Mouse (Mus musculus): ENCODE results near the gene St14. TPM values are rescaled to one million over a fixed set of nuclear protein-coding genes. Genes with fewer than 3 reads are reported as not detected.

St14 gene
- total RNA-seq, 1 experiment: 44.3 TPM

- no peak for DNase-seq (ENCODE audit: low read depth, low spot score)
- in situ Hi-C loops (cut with MboI; ENCODE audit: low sequenced_read_pairs in 2 of 2, unreplicated experiment in 2 of 2): no loop called here
- TF ChIP-seq ZC3H11A (IDR thresholded peaks at IDR 0.05; ENCODE audit: borderline replicate concordance, low read depth, low read length): no peak
- TF ChIP-seq CHD2 (IDR thresholded peaks at IDR 0.05; ENCODE audit: low read depth, low read length): no peak
- no peak for TF ChIP-seq MAFK (IDR thresholded peaks at IDR 0.05; ENCODE audit: insufficient read depth, low read depth, low read length)
Measured at GRCm38 (mm10) chr9:31115586-31115985, 16.1 kb downstream of the St14 start.

GRCm38 (mm10) chr9:31108464-31108863, 23.2 kb downstream of the St14 start:
- Histone ChIP-seq H3K9me3 (ENCODE audit: control insufficient read depth, insufficient read depth, low read depth, low read length) (no peaks in the 10 kb centered on the region), H3K4me1 (ENCODE audit: control insufficient read depth in 2 of 2, insufficient read depth in 2 of 2, low read length in 2 of 2, poor library complexity in 1 of 2) (peaks cover 0 to 9% of the 10 kb centered on the region in 2 experiments; a peak in 2 of 4 replicates), H3K4me3 (ENCODE audit: insufficient read depth in 1 of 2, low read depth in 1 of 2, low read length in 2 of 2, poor library complexity in 1 of 2, severe bottlenecking in 1 of 2) (no peak overlapping the region), H3K9ac (ENCODE audit: insufficient read depth, low read depth, low read length, poor library complexity, severe bottlenecking) (no peak overlapping the region; the same call in 1 of the 2 replicates), H3K27ac (ENCODE audit: insufficient read depth, low read depth, low read length, poor library complexity, severe bottlenecking) (no peak overlapping the region), H3K36me3 (ENCODE audit: control insufficient read depth, insufficient read depth, low read length, poor library complexity, severe bottlenecking) (peaks cover 12% of the 10 kb centered on the region; the same call in 1 of the 2 replicates)
- no peak for DNase-seq (ENCODE audit: low read depth, low spot score)
- TF ChIP-seq ZC3H11A (IDR thresholded peaks at IDR 0.05; ENCODE audit: borderline replicate concordance, low read depth, low read length) (no peak), MAFK (IDR thresholded peaks at IDR 0.05; ENCODE audit: insufficient read depth, low read depth, low read length) (no peak), CHD2 (IDR thresholded peaks at IDR 0.05; ENCODE audit: low read depth, low read length) (no peak), ZNF384 (IDR thresholded peaks at IDR 0.05; ENCODE audit: low read depth, low read length) (no peak), HCFC1 (IDR thresholded peaks at IDR 0.05; ENCODE audit: borderline replicate concordance, insufficient read depth, low read length) (no peak)
- in situ Hi-C loops (cut with MboI; ENCODE audit: low sequenced_read_pairs in 2 of 2, unreplicated experiment in 2 of 2): no loop called here

More at GRCm38 (mm10) chr9:31115586-31115985, 16.1 kb downstream of the St14 start:
- peaks cover 2% of the 10 kb centered on the region; the same call in 1 of the 2 replicates for H3K36me3 ChIP-seq (ENCODE audit: control insufficient read depth, insufficient read depth, low read length, poor library complexity, severe bottlenecking)
- no peak overlapping the region for H3K4me3 ChIP-seq (ENCODE audit: insufficient read depth in 1 of 2, low read depth in 1 of 2, low read length in 2 of 2, poor library complexity in 1 of 2, severe bottlenecking in 1 of 2)
- H3K9ac ChIP-seq (ENCODE audit: insufficient read depth, low read depth, low read length, poor library complexity, severe bottlenecking): no peak overlapping the region
- peaks cover 8 to 17% of the 10 kb centered on the region in 2 experiments for H3K4me1 ChIP-seq (ENCODE audit: control insufficient read depth in 2 of 2, insufficient read depth in 2 of 2, low read length in 2 of 2, poor library complexity in 1 of 2)
- H3K27ac ChIP-seq (ENCODE audit: insufficient read depth, low read depth, low read length, poor library complexity, severe bottlenecking): no peak overlapping the region
- no peaks in the 10 kb centered on the region for H3K9me3 ChIP-seq (ENCODE audit: control insufficient read depth, insufficient read depth, low read depth, low read length)

GRCm38 (mm10) chr9:31098118-31098517, 33.5 kb downstream of the St14 start:
- no peak overlapping the region for H3K27ac ChIP-seq (ENCODE audit: insufficient read depth, low read depth, low read length, poor library complexity, severe bottlenecking)
- DNase-seq (ENCODE audit: low read depth, low spot score): no peak
- H3K4me1 ChIP-seq (ENCODE audit: control insufficient read depth in 2 of 2, insufficient read depth in 2 of 2, low read length in 2 of 2, poor library complexity in 1 of 2): no peaks in the 10 kb centered on the region
- no peak overlapping the region for H3K9ac ChIP-seq (ENCODE audit: insufficient read depth, low read depth, low read length, poor library complexity, severe bottlenecking)
- no peak overlapping the region for H3K4me3 ChIP-seq (ENCODE audit: insufficient read depth in 1 of 2, low read depth in 1 of 2, low read length in 2 of 2, poor library complexity in 1 of 2, severe bottlenecking in 1 of 2)
- in situ Hi-C loops (cut with MboI; ENCODE audit: low sequenced_read_pairs in 2 of 2, unreplicated experiment in 2 of 2): loop anchor here (25.0 kb wide), 3 partner anchors 386 to 611 kb away; no protein-coding TSS in a partner anchor
- H3K36me3 ChIP-seq (ENCODE audit: control insufficient read depth, insufficient read depth, low read length, poor library complexity, severe bottlenecking): peaks cover 43% of the 10 kb centered on the region
- TF ChIP-seq CHD2 (IDR thresholded peaks at IDR 0.05; ENCODE audit: low read depth, low read length) (no peak), ZNF384 (IDR thresholded peaks at IDR 0.05; ENCODE audit: low read depth, low read length) (peak; percentile 98)
- no peaks in the 10 kb centered on the region for H3K9me3 ChIP-seq (ENCODE audit: control insufficient read depth, insufficient read depth, low read depth, low read length)

- no peak overlapping the region for H3K27ac ChIP-seq (ENCODE audit: insufficient read depth, low read depth, low read length, poor library complexity, severe bottlenecking)
- peaks cover 40% of the 10 kb centered on the region for H3K36me3 ChIP-seq (ENCODE audit: control insufficient read depth, insufficient read depth, low read length, poor library complexity, severe bottlenecking)
- in situ Hi-C loops (cut with MboI; ENCODE audit: low sequenced_read_pairs in 2 of 2, unreplicated experiment in 2 of 2): loop anchor here (25.0 kb wide), 3 partner anchors 385 to 610 kb away; no protein-coding TSS in a partner anchor
- no peak overlapping the region for H3K4me3 ChIP-seq (ENCODE audit: insufficient read depth in 1 of 2, low read depth in 1 of 2, low read length in 2 of 2, poor library complexity in 1 of 2, severe bottlenecking in 1 of 2)
- no peaks in the 10 kb centered on the region for H3K9me3 ChIP-seq (ENCODE audit: control insufficient read depth, insufficient read depth, low read depth, low read length)
- TF ChIP-seq ZC3H11A (IDR thresholded peaks at IDR 0.05; ENCODE audit: borderline replicate concordance, low read depth, low read length): no peak
- no peak for TF ChIP-seq ZNF384 (IDR thresholded peaks at IDR 0.05; ENCODE audit: low read depth, low read length)
- no peak for TF ChIP-seq HCFC1 (IDR thresholded peaks at IDR 0.05; ENCODE audit: borderline replicate concordance, insufficient read depth, low read length)
- no peak for TF ChIP-seq MAFK (IDR thresholded peaks at IDR 0.05; ENCODE audit: insufficient read depth, low read depth, low read length)
- no peak for TF ChIP-seq CHD2 (IDR thresholded peaks at IDR 0.05; ENCODE audit: low read depth, low read length)
- no peaks in the 10 kb centered on the region for H3K4me1 ChIP-seq (ENCODE audit: control insufficient read depth in 2 of 2, insufficient read depth in 2 of 2, low read length in 2 of 2, poor library complexity in 1 of 2)
- no peak for DNase-seq (ENCODE audit: low read depth, low spot score)
- H3K9ac ChIP-seq (ENCODE audit: insufficient read depth, low read depth, low read length, poor library complexity, severe bottlenecking): no peak overlapping the region
Measured at GRCm38 (mm10) chr9:31097088-31098082, 34.3 kb downstream of the St14 start.
